Mouse (Mus musculus): Measurements from ENCODE around the gene Pcna. TPM values are rescaled to one million over a fixed set of nuclear protein-coding genes. Genes with fewer than 3 reads are reported as not detected.

The Pcna gene
- polyA plus RNA-seq, 1 experiment from 2014 or later = 74.7 TPM

GRCm38 (mm10) chr2:132266086-132266485 is 13.0 kb upstream of the Pcna start:
- H3K27ac ChIP-seq (ENCODE audit: low read length) = no peak overlapping the region
- no peaks in the 10 kb centered on the region for H3K9me3 ChIP-seq (ENCODE audit: low read length)
- no peak overlapping the region for H3K9ac ChIP-seq (replicated peaks; ENCODE audit: low read depth)
- no peak overlapping the region for H3K4me3 ChIP-seq (ENCODE audit: low read depth, low read length)
- 77% methylated on average over 3 of the region's 3 CpGs for WGBS
- H3K36me3 ChIP-seq (ENCODE audit: insufficient read depth, low read length) = no peaks in the 10 kb centered on the region
- DNase-seq (ENCODE audit: low spot score) (peak; percentile 87), ATAC-seq (no peak)
- TF ChIP-seq CTCF (IDR thresholded peaks at IDR 0.05) (no peak), EP300 (IDR thresholded peaks at IDR 0.05) (no peak)
- H3K4me1 ChIP-seq (ENCODE audit: insufficient read depth, low read depth, low read length) = no peaks in the 10 kb centered on the region; the same call in 1 of the 2 replicates
- no peak overlapping the region for H3K4me2 ChIP-seq (replicated peaks; ENCODE audit: low read depth, low read length)
- no peaks in the 10 kb centered on the region for H3K27me3 ChIP-seq (replicated peaks; ENCODE audit: insufficient read depth, low read length)

- H3K9ac ChIP-seq (replicated peaks; ENCODE audit: low read depth) = no peak overlapping the region
- peak overlapping the region; percentile 79; the same call in 1 of the 2 replicates for H3K4me2 ChIP-seq (replicated peaks; ENCODE audit: low read depth, low read length)
- H3K36me3 ChIP-seq (ENCODE audit: insufficient read depth, low read length) = no peaks in the 10 kb centered on the region
- H3K4me3 ChIP-seq (ENCODE audit: low read depth, low read length) = no peak overlapping the region
- TF ChIP-seq CTCF (IDR thresholded peaks at IDR 0.05) (no peak), EP300 (IDR thresholded peaks at IDR 0.05) (no peak)
- H3K9me3 ChIP-seq (ENCODE audit: low read length) = no peaks in the 10 kb centered on the region
- no peaks in the 10 kb centered on the region for H3K27me3 ChIP-seq (replicated peaks; ENCODE audit: insufficient read depth, low read length)
- DNase-seq (ENCODE audit: low spot score) = peak; percentile 44
- no peak overlapping the region for H3K27ac ChIP-seq (ENCODE audit: low read length)
- no peaks in the 10 kb centered on the region for H3K4me1 ChIP-seq (ENCODE audit: insufficient read depth, low read depth, low read length)
- no peak for ATAC-seq
- 70% methylated on average over 9 of the region's 9 CpGs for whole genome bisulfite sequencing
These were observed 12.1 kb upstream of the Pcna start for GRCm38 (mm10) chr2:132265196-132265595.

GRCm38 (mm10) chr2:132264266-132264710 is 11.2 kb upstream of the Pcna start:
- Histone ChIP-seq H3K27me3 (replicated peaks; ENCODE audit: insufficient read depth, low read length) (no peaks in the 10 kb centered on the region), H3K9ac (replicated peaks; ENCODE audit: low read depth) (peak overlapping the region; percentile 89), H3K36me3 (ENCODE audit: insufficient read depth, low read length) (no peaks in the 10 kb centered on the region), H3K9me3 (ENCODE audit: low read length) (no peaks in the 10 kb centered on the region), H3K4me1 (ENCODE audit: insufficient read depth, low read depth, low read length) (no peaks in the 10 kb centered on the region), H3K4me3 (ENCODE audit: low read depth, low read length) (peak overlapping the region; percentile 97), H3K4me2 (replicated peaks; ENCODE audit: low read depth, low read length) (peak overlapping the region; percentile 79), H3K27ac (ENCODE audit: low read length) (peak overlapping the region; percentile 85; the same call in 1 of the 2 replicates)
- TF ChIP-seq CTCF (IDR thresholded peaks at IDR 0.05) (no peak), EP300 (IDR thresholded peaks at IDR 0.05) (no peak)
- 10% methylated on average over 6 of the region's 6 CpGs for WGBS
- no peak for DNase-seq (ENCODE audit: low spot score)
- no peak for ATAC-seq

- Histone ChIP-seq H3K9me3 (ENCODE audit: low read length) (no peaks in the 10 kb centered on the region), H3K4me1 (ENCODE audit: insufficient read depth, low read depth, low read length) (no peaks in the 10 kb centered on the region), H3K27ac (ENCODE audit: low read length) (peak overlapping the region; percentile 85), H3K4me2 (replicated peaks; ENCODE audit: low read depth, low read length) (peak overlapping the region; percentile 79), H3K36me3 (ENCODE audit: insufficient read depth, low read length) (no peaks in the 10 kb centered on the region), H3K4me3 (ENCODE audit: low read depth, low read length) (peak overlapping the region; percentile 97), H3K9ac (replicated peaks; ENCODE audit: low read depth) (peak overlapping the region; percentile 89), H3K27me3 (replicated peaks; ENCODE audit: insufficient read depth, low read length) (no peaks in the 10 kb centered on the region)
- WGBS = 1% methylated on average over 46 of the region's 47 CpGs
- no peak for TF ChIP-seq CTCF (IDR thresholded peaks at IDR 0.05)
- no peak for TF ChIP-seq EP300 (IDR thresholded peaks at IDR 0.05)
- DNase-seq (ENCODE audit: low spot score) = peak; percentile 42
- ATAC-seq = peak; percentile 11; the same call in 1 of the 2 replicates
These were observed 10.5 kb upstream of the Pcna start for GRCm38 (mm10) chr2:132263421-132264265.

GRCm38 (mm10) chr2:132262879-132263398 is 9.8 kb upstream of the Pcna start, which contains the start of gene Cds2:
TSS of gene Cds2 (plus strand) at chr2:132263148.
- Histone ChIP-seq H3K27ac (ENCODE audit: low read length) (peak within 1 kb of the TSS; percentile 85), H3K9ac (replicated peaks; ENCODE audit: low read depth) (peak within 1 kb of the TSS; percentile 89), H3K4me2 (replicated peaks; ENCODE audit: low read depth, low read length) (peak within 1 kb of the TSS; percentile 79), H3K4me3 (ENCODE audit: low read depth, low read length) (peak within 1 kb of the TSS; percentile 97), H3K27me3 (replicated peaks; ENCODE audit: insufficient read depth, low read length) (no peaks in the 10 kb centered on the region), H3K9me3 (ENCODE audit: low read length) (no peaks in the 10 kb centered on the region), H3K4me1 (ENCODE audit: insufficient read depth, low read depth, low read length) (no peaks in the 10 kb centered on the region), H3K36me3 (ENCODE audit: insufficient read depth, low read length) (no peaks in the 10 kb centered on the region)
- ATAC-seq = peak; percentile 99
- TF ChIP-seq CTCF (IDR thresholded peaks at IDR 0.05) (peak; percentile 92), EP300 (IDR thresholded peaks at IDR 0.05) (no peak)
- under 1% methylated on average over 41 of the region's 49 CpGs for WGBS
- peak; percentile 99 for DNase-seq (ENCODE audit: low spot score)

GRCm38 (mm10) chr2:132262175-132262574 is 9.1 kb upstream of the Pcna start:
- no peak overlapping the region for H3K9ac ChIP-seq (replicated peaks; ENCODE audit: low read depth)
- 62% methylated on average over 6 of the region's 6 CpGs for WGBS
- TF ChIP-seq CTCF (IDR thresholded peaks at IDR 0.05) (no peak), EP300 (IDR thresholded peaks at IDR 0.05) (no peak)
- no peaks in the 10 kb centered on the region for H3K9me3 ChIP-seq (ENCODE audit: low read length)
- H3K4me3 ChIP-seq (ENCODE audit: low read depth, low read length) = no peak overlapping the region
- no peaks in the 10 kb centered on the region for H3K27me3 ChIP-seq (replicated peaks; ENCODE audit: insufficient read depth, low read length)
- no peaks in the 10 kb centered on the region for H3K4me1 ChIP-seq (ENCODE audit: insufficient read depth, low read depth, low read length)
- ATAC-seq (no peak), DNase-seq (ENCODE audit: low spot score) (no peak)
- no peak overlapping the region for H3K27ac ChIP-seq (ENCODE audit: low read length)
- H3K4me2 ChIP-seq (replicated peaks; ENCODE audit: low read depth, low read length) = no peak overlapping the region
- H3K36me3 ChIP-seq (ENCODE audit: insufficient read depth, low read length) = no peaks in the 10 kb centered on the region
